In the genomic region with DNA sequence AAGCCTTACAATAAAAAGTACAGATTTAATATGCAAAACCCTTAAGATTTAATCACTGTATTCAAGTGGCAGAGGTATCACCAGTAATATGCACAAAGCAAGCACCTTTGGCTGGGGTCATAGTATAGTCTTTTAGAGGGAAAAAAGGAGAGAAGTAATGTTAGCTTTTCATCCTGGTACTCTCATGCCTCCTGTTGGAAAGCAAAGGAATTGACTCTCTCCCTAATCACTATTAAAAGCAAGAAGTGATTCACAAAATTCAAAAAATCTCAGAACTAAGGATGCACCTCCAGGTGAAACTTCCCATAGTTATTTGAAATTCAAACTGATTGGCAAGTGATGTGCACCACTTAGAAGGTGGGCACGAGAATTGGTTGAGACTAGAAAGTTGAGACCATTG, we compare ENCODE assay signal across 20 mouse cellular contexts. TPM values are rescaled to one million over a fixed set of nuclear protein-coding genes. Genes with fewer than 3 reads are reported as not detected.
"Had no signal": no experiment of that assay in that cellular context is flagged by ENCODE, and none has a peak within 500 bp of the region (broad histone marks: within the 10 kb centered on the region; RNA-seq: fewer than 3 reads in every experiment).

No protein-coding gene starts in this region.

- H3K4me1 ChIP-seq: kidney, embryonic 15.5 days; limb, embryonic 13.5 days; lung, embryonic 15.5 days; neural tube, embryonic 13.5 days; stomach, embryonic 15.5 days had no signal

- H3K27ac ChIP-seq: kidney, embryonic 15.5 days; limb, embryonic 13.5 days; lung, embryonic 15.5 days; neural tube, embryonic 13.5 days; stomach, embryonic 15.5 days had no signal

- H3K4me3 ChIP-seq: kidney, embryonic 15.5 days; limb, embryonic 13.5 days; lung, embryonic 15.5 days; neural tube, embryonic 13.5 days; stomach, embryonic 15.5 days had no signal

- H3K4me2 ChIP-seq: kidney, embryonic 15.5 days; limb, embryonic 13.5 days; liver, embryonic 11.5 days; lung, embryonic 15.5 days; neural tube, embryonic 13.5 days; stomach, embryonic 15.5 days had no signal

- H3K36me3 ChIP-seq: kidney, embryonic 15.5 days; limb, embryonic 13.5 days; lung, embryonic 15.5 days; neural tube, embryonic 13.5 days; stomach, embryonic 15.5 days had no signal

- H3K9ac ChIP-seq: kidney, embryonic 15.5 days; limb, embryonic 13.5 days; lung, embryonic 15.5 days; neural tube, embryonic 13.5 days; stomach, embryonic 15.5 days had no signal

- DNase-seq: kidney, adult 2 months; kidney, postnatal 14 days; layer of hippocampus, adult 9-11 months; layer of hippocampus, postnatal 36 days; lung, postnatal 14 days; midbrain, embryonic 14.5 days; retina, postnatal 1 day; thymus, postnatal 36 days had no signal

- H3K9me3 ChIP-seq: kidney, embryonic 15.5 days; limb, embryonic 13.5 days; lung, embryonic 15.5 days; neural tube, embryonic 13.5 days; stomach, embryonic 15.5 days had no signal

- H3K27me3 ChIP-seq: kidney, embryonic 15.5 days; limb, embryonic 13.5 days; stomach, embryonic 15.5 days had no signal

RNA-seq across cellular contexts. Expression of a gene that starts 19.3 kb away (rescaled TPM):
- total RNA-seq: layer of hippocampus, postnatal 36 days; left cerebral cortex, postnatal 36 days; megakaryocyte-erythroid progenitor cell, adult 5-6 weeks had no signal
- polyA plus RNA-seq: kidney, adult 2 months; kidney, embryonic 15.5 days; large intestine, adult 2 months; limb, embryonic 13.5 days; liver, embryonic 16.5 days; lung, embryonic 15.5 days; spleen, adult 2 months; stomach, embryonic 15.5 days; thymus, postnatal 0 days had no signal
